Mouse (Mus musculus): ENCODE measurements around the gene Zfp948. TPM values are rescaled to one million over a fixed set of nuclear protein-coding genes. Genes with fewer than 3 reads are reported as not detected.

Gene Zfp948
- total and polyA plus RNA-seq, 3 experiments, result 3.2 to 3.5 TPM; not detected in 1

DNA sequence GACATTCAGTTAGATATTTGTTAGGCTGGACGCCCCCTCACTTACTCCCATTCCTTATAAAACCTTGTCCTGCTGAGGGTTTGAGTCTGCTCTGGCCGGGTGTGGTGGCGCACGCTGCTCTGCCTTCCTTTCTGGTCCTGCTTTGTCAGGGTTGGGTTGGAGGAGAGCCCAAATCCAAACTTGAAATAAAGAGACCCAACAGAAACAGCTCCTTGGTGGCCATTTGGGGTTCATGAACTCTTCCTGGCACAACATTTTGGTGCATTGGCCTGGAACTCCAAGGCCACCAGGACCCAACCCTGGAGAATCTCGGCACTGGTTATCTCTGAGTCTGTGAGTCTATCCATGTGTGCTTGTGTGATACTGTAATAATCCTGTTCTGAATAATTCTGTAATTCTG, 35.2 kb upstream of the Zfp948 start:
- Histone ChIP-seq H3K4me3 (ENCODE audit: control insufficient read depth in 1 of 2, insufficient read depth in 1 of 2, low read depth in 2 of 2, low read length in 2 of 2) (peak overlapping the region; percentile 85 to 92), H3K4me1 (ENCODE audit: control insufficient read depth in 1 of 2, insufficient read depth in 2 of 2, low read length in 2 of 2) (peaks cover 4 to 7% of the 10 kb centered on the region in 2 experiments; a peak in 3 of 4 replicates), H3K36me3 (ENCODE audit: control insufficient read depth in 1 of 2, insufficient read depth in 2 of 2, low read length in 2 of 2) (peaks cover 0 to 2% of the 10 kb centered on the region in 2 experiments; a peak in 2 of 4 replicates), H3K27ac (ENCODE audit: control insufficient read depth, low read depth, low read length) (no peak overlapping the region; the same call in 1 of the 2 replicates), H3K79me2 (ENCODE audit: control insufficient read depth, insufficient read depth, low read length, poor library complexity) (peaks cover 5% of the 10 kb centered on the region; the same call in 1 of the 2 replicates), H3K9ac (ENCODE audit: control insufficient read depth, low read depth, low read length, poor library complexity, severe bottlenecking) (peak overlapping the region; percentile 97), H3K9me3 (replicated peaks; ENCODE audit: insufficient read depth, low read length) (no peaks in the 10 kb centered on the region), H3K27me3 (ENCODE audit: control insufficient read depth in 1 of 2, insufficient read depth in 2 of 2, low read length in 2 of 2) (no peaks in the 10 kb centered on the region)
- TF ChIP-seq MXI1 (IDR thresholded peaks at IDR 0.05; ENCODE audit: low read depth, low read length), result no peak
- TF ChIP-seq ZKSCAN1 (IDR thresholded peaks at IDR 0.05; ENCODE audit: low read depth, low read length), result no peak
- TF ChIP-seq SMC3 (IDR thresholded peaks at IDR 0.05; ENCODE audit: low read depth, low read length), result no peak
- TF ChIP-seq GATA1 (IDR thresholded peaks at IDR 0.05; ENCODE audit: low read depth, low read length), result no peak
- no peak for TF ChIP-seq BHLHE40 (IDR thresholded peaks at IDR 0.05; ENCODE audit: borderline replicate concordance, low read depth, low read length)
- TF ChIP-seq POLR2A (IDR thresholded peaks at IDR 0.05; ENCODE audit: control insufficient read depth in 1 of 2, insufficient read depth in 1 of 2, low read depth in 1 of 2, low read length in 2 of 2, poor library complexity in 1 of 2), result no peak
- no peak for TF ChIP-seq HCFC1 (IDR thresholded peaks at IDR 0.05; ENCODE audit: low read depth, low read length)
- no peak for TF ChIP-seq ZNF384 (IDR thresholded peaks at IDR 0.05; ENCODE audit: low read depth, low read length)
- no peak for DNase-seq (ENCODE audit: low read depth, low spot score)

DNA sequence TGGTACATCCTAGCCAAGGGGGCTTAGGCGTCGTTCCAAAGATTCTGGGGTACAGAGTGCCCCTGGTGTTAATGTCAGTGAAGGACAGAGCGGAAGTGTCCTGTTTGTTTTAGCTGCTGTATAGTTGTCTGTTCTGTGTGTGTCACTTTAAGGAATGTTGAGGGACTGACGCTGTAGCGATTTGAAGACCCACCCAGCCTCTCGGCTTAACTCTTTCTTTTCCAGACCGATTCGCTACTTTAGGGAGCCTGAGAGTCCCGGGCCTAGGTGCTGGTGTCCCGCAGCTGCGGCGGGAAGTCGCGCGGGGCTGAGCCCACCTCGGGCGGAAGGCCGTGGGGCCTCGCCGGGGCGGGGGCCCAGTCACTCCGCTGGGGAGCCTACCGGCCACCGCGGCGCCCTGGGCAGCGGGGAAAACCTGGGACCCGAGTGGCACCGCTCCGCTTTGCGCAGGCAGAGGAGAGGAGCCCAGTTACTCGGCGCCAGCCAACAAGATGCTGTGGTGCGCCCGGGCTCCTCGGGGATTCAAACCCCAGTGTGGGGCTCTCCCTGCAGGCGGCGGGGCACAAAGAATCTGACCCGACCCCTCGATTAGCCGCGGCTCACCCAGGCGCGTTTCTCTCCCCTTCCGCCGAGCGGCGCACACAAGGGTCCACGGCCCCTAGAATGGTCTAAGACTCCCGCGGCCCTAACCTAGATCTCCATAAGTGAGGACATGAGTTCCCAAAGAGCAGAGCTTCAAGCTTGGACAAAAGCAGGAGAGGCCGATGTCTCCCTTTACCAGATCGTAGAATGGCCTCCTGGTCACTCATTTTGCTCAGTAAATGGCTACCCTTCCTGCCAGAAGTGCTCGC, 34.5 kb upstream of the Zfp948 start:
- peaks cover 4 to 7% of the 10 kb centered on the region in 2 experiments; a peak in 3 of 4 replicates for H3K4me1 ChIP-seq (ENCODE audit: control insufficient read depth in 1 of 2, insufficient read depth in 2 of 2, low read length in 2 of 2)
- peaks cover 5% of the 10 kb centered on the region; the same call in 1 of the 2 replicates for H3K79me2 ChIP-seq (ENCODE audit: control insufficient read depth, insufficient read depth, low read length, poor library complexity)
- peak overlapping the region; percentile 85 to 92 for H3K4me3 ChIP-seq (ENCODE audit: control insufficient read depth in 1 of 2, insufficient read depth in 1 of 2, low read depth in 2 of 2, low read length in 2 of 2)
- TF ChIP-seq TCF12 (IDR thresholded peaks at IDR 0.05; ENCODE audit: low read depth, low read length) (0 out of 2 replicates have a peak, but pooled peaks have one; percentile 13), ELF1 (IDR thresholded peaks at IDR 0.05; ENCODE audit: low read depth, low read length) (peak; percentile 60), ZMIZ1 (IDR thresholded peaks at IDR 0.05; ENCODE audit: low read depth, low read length) (no peak), POLR2A (IDR thresholded peaks at IDR 0.05; ENCODE audit: control insufficient read depth in 1 of 2, insufficient read depth in 1 of 2, low read depth in 1 of 2, low read length in 2 of 2, poor library complexity in 1 of 2) (peak; percentile 34 to 56; a peak in 3 of 4 replicates), SIN3A (IDR thresholded peaks at IDR 0.05; ENCODE audit: low read length) (peak; percentile 99), HCFC1 (IDR thresholded peaks at IDR 0.05; ENCODE audit: low read depth, low read length) (peak; percentile 80), MEF2A (IDR thresholded peaks at IDR 0.05; ENCODE audit: extremely low read depth, insufficient replicate concordance, low read depth, low read length, poor library complexity, severe bottlenecking) (no peak), NELFE (IDR thresholded peaks at IDR 0.05; ENCODE audit: low read depth, low read length) (peak; percentile 50; the same call in 1 of the 2 replicates), TBP (IDR thresholded peaks at IDR 0.05; ENCODE audit: low read depth, low read length) (peak; percentile 77), EP300 (IDR thresholded peaks at IDR 0.05; ENCODE audit: low read depth in 1 of 2, low read length in 2 of 2) (no peak), CTCF (IDR thresholded peaks at IDR 0.05 in 2 of 3, conservative IDR thresholded peaks at IDR 0.05 in 1 of 3; ENCODE audit: control insufficient read depth in 1 of 3, insufficient read depth in 1 of 3, low read depth in 2 of 3, low read length in 3 of 3, poor library complexity in 1 of 3, severe bottlenecking in 1 of 3) (peak; percentile 16 to 32 (median 19); a peak in 3 of 6 replicates), ETS1 (IDR thresholded peaks at IDR 0.05; ENCODE audit: low read depth, low read length) (peak; percentile 17; the same call in 1 of the 2 replicates)
- peaks cover 0 to 2% of the 10 kb centered on the region in 2 experiments; a peak in 2 of 4 replicates for H3K36me3 ChIP-seq (ENCODE audit: control insufficient read depth in 1 of 2, insufficient read depth in 2 of 2, low read length in 2 of 2)
- DNase-seq (ENCODE audit: low read depth, low spot score), result peak; percentile 88
- peak overlapping the region; percentile 71 for H3K27ac ChIP-seq (ENCODE audit: control insufficient read depth, low read depth, low read length)
- H3K9ac ChIP-seq (ENCODE audit: control insufficient read depth, low read depth, low read length, poor library complexity, severe bottlenecking), result peak overlapping the region; percentile 97
- H3K9me3 ChIP-seq (replicated peaks; ENCODE audit: insufficient read depth, low read length), result no peaks in the 10 kb centered on the region
- H3K27me3 ChIP-seq (ENCODE audit: control insufficient read depth in 1 of 2, insufficient read depth in 2 of 2, low read length in 2 of 2), result no peaks in the 10 kb centered on the region
